Mouse (Mus musculus): Measurements from ENCODE around the gene Atp13a2. TPM values are rescaled to one million over a fixed set of nuclear protein-coding genes. Genes with fewer than 3 reads are reported as not detected.

Gene Atp13a2
- polyA plus RNA-seq, 1 experiment from 2014 or later: 79.9 TPM

- ATAC-seq (no peak), DNase-seq (ENCODE audit: low spot score) (no peak)
- H3K9ac ChIP-seq (ENCODE audit: low read length): no peak overlapping the region
- H3K27ac ChIP-seq (ENCODE audit: low read depth, low read length): no peak overlapping the region
- H3K4me2 ChIP-seq (ENCODE audit: low read length): no peak overlapping the region
- H3K4me3 ChIP-seq (ENCODE audit: low read depth, low read length): no peak overlapping the region
- H3K9me3 ChIP-seq (replicated peaks; ENCODE audit: control insufficient read depth, low read length): no peaks in the 10 kb centered on the region
- 79% methylated on average over 10 of the region's 10 CpGs for WGBS
- no peaks in the 10 kb centered on the region for H3K36me3 ChIP-seq (ENCODE audit: control insufficient read depth, insufficient read depth, low read length)
- peaks cover 15% of the 10 kb centered on the region for H3K4me1 ChIP-seq (ENCODE audit: control insufficient read depth, insufficient read depth, low read length)
- no peaks in the 10 kb centered on the region for H3K27me3 ChIP-seq (replicated peaks; ENCODE audit: control insufficient read depth, insufficient read depth, low read length)
Observed at GRCm38 (mm10) chr4:140959715-140960479, 26.8 kb upstream of the Atp13a2 start.

GRCm38 (mm10) chr4:140960781-140961466, 25.7 kb upstream of the Atp13a2 start, which contains the start of gene Sdhb:
TSS of gene Sdhb (plus strand) at chr4:140961203.
- Histone ChIP-seq H3K36me3 (ENCODE audit: control insufficient read depth, insufficient read depth, low read length) (no peaks in the 10 kb centered on the region), H3K27ac (ENCODE audit: low read depth, low read length) (peak within 1 kb of the TSS; percentile 28), H3K4me2 (ENCODE audit: low read length) (peak within 1 kb of the TSS; percentile 98), H3K27me3 (replicated peaks; ENCODE audit: control insufficient read depth, insufficient read depth, low read length) (no peaks in the 10 kb centered on the region), H3K9me3 (replicated peaks; ENCODE audit: control insufficient read depth, low read length) (no peaks in the 10 kb centered on the region), H3K4me3 (ENCODE audit: low read depth, low read length) (peak within 1 kb of the TSS; percentile 59), H3K4me1 (ENCODE audit: control insufficient read depth, insufficient read depth, low read length) (peaks cover 15% of the 10 kb centered on the region), H3K9ac (ENCODE audit: low read length) (peak within 1 kb of the TSS; percentile 74)
- 2% methylated on average over 37 of the region's 37 CpGs for WGBS
- ATAC-seq (peak; percentile 95), DNase-seq (ENCODE audit: low spot score) (peak; percentile 99)

- peaks cover 15% of the 10 kb centered on the region for H3K4me1 ChIP-seq (ENCODE audit: control insufficient read depth, insufficient read depth, low read length)
- H3K9me3 ChIP-seq (replicated peaks; ENCODE audit: control insufficient read depth, low read length): no peaks in the 10 kb centered on the region
- no peak for ATAC-seq
- peak overlapping the region; percentile 59 for H3K4me3 ChIP-seq (ENCODE audit: low read depth, low read length)
- peak overlapping the region; percentile 74 for H3K9ac ChIP-seq (ENCODE audit: low read length)
- H3K27me3 ChIP-seq (replicated peaks; ENCODE audit: control insufficient read depth, insufficient read depth, low read length): no peaks in the 10 kb centered on the region
- peak overlapping the region; percentile 98 for H3K4me2 ChIP-seq (ENCODE audit: low read length)
- peaks cover 4% of the 10 kb centered on the region for H3K36me3 ChIP-seq (ENCODE audit: control insufficient read depth, insufficient read depth, low read length)
- DNase-seq (ENCODE audit: low spot score): peak; percentile 23
- 1% methylated on average over 38 of the region's 38 CpGs for WGBS
- H3K27ac ChIP-seq (ENCODE audit: low read depth, low read length): peak overlapping the region; percentile 28
Observed at GRCm38 (mm10) chr4:140961467-140962206, 25.0 kb upstream of the Atp13a2 start.

GRCm38 (mm10) chr4:140962207-140962909, 24.3 kb upstream of the Atp13a2 start:
- 72% methylated on average over 8 of the region's 8 CpGs for WGBS
- DNase-seq (ENCODE audit: low spot score) (no peak), ATAC-seq (no peak)
- Histone ChIP-seq H3K36me3 (ENCODE audit: control insufficient read depth, insufficient read depth, low read length) (peaks cover 12% of the 10 kb centered on the region), H3K27ac (ENCODE audit: low read depth, low read length) (no peak overlapping the region), H3K4me2 (ENCODE audit: low read length) (peak overlapping the region; percentile 98), H3K9ac (ENCODE audit: low read length) (peak overlapping the region; percentile 74), H3K9me3 (replicated peaks; ENCODE audit: control insufficient read depth, low read length) (no peaks in the 10 kb centered on the region), H3K27me3 (replicated peaks; ENCODE audit: control insufficient read depth, insufficient read depth, low read length) (no peaks in the 10 kb centered on the region), H3K4me3 (ENCODE audit: low read depth, low read length) (peak overlapping the region; percentile 59), H3K4me1 (ENCODE audit: control insufficient read depth, insufficient read depth, low read length) (peaks cover 15% of the 10 kb centered on the region)

GRCm38 (mm10) chr4:140962950-140963349, 23.7 kb upstream of the Atp13a2 start:
- no peaks in the 10 kb centered on the region for H3K27me3 ChIP-seq (replicated peaks; ENCODE audit: control insufficient read depth, insufficient read depth, low read length)
- WGBS: 41% methylated on average over 5 of the region's 5 CpGs
- H3K9me3 ChIP-seq (replicated peaks; ENCODE audit: control insufficient read depth, low read length): no peaks in the 10 kb centered on the region
- H3K4me3 ChIP-seq (ENCODE audit: low read depth, low read length): 0 out of 2 replicates have a peak overlapping the region, but pooled peaks have one; percentile 59
- peak overlapping the region; percentile 74; the same call in 1 of the 2 replicates for H3K9ac ChIP-seq (ENCODE audit: low read length)
- H3K27ac ChIP-seq (ENCODE audit: low read depth, low read length): no peak overlapping the region
- H3K36me3 ChIP-seq (ENCODE audit: control insufficient read depth, insufficient read depth, low read length): peaks cover 18% of the 10 kb centered on the region
- no peak for DNase-seq (ENCODE audit: low spot score)
- ATAC-seq: no peak
- H3K4me2 ChIP-seq (ENCODE audit: low read length): no peak overlapping the region
- H3K4me1 ChIP-seq (ENCODE audit: control insufficient read depth, insufficient read depth, low read length): peaks cover 15% of the 10 kb centered on the region

GRCm38 (mm10) chr4:140963941-140964597, 22.6 kb upstream of the Atp13a2 start:
- Histone ChIP-seq H3K9me3 (replicated peaks; ENCODE audit: control insufficient read depth, low read length) (no peaks in the 10 kb centered on the region), H3K27me3 (replicated peaks; ENCODE audit: control insufficient read depth, insufficient read depth, low read length) (no peaks in the 10 kb centered on the region), H3K36me3 (ENCODE audit: control insufficient read depth, insufficient read depth, low read length) (peaks cover 21% of the 10 kb centered on the region), H3K4me2 (ENCODE audit: low read length) (no peak overlapping the region), H3K27ac (ENCODE audit: low read depth, low read length) (no peak overlapping the region), H3K9ac (ENCODE audit: low read length) (peak overlapping the region; percentile 21; the same call in 1 of the 2 replicates), H3K4me1 (ENCODE audit: control insufficient read depth, insufficient read depth, low read length) (peaks cover 15% of the 10 kb centered on the region), H3K4me3 (ENCODE audit: low read depth, low read length) (no peak overlapping the region)
- 82% methylated on average over 9 of the region's 9 CpGs for WGBS
- DNase-seq (ENCODE audit: low spot score) (no peak), ATAC-seq (no peak)

- DNase-seq (ENCODE audit: low spot score) (peak; percentile 89), ATAC-seq (peak; percentile 13; the same call in 1 of the 2 replicates)
- Histone ChIP-seq H3K27ac (ENCODE audit: low read depth, low read length) (no peak overlapping the region), H3K4me1 (ENCODE audit: control insufficient read depth, insufficient read depth, low read length) (peaks cover 15% of the 10 kb centered on the region), H3K27me3 (replicated peaks; ENCODE audit: control insufficient read depth, insufficient read depth, low read length) (no peaks in the 10 kb centered on the region), H3K36me3 (ENCODE audit: control insufficient read depth, insufficient read depth, low read length) (peaks cover 27% of the 10 kb centered on the region), H3K4me3 (ENCODE audit: low read depth, low read length) (no peak overlapping the region), H3K4me2 (ENCODE audit: low read length) (no peak overlapping the region), H3K9ac (ENCODE audit: low read length) (0 out of 2 replicates have a peak overlapping the region, but pooled peaks have one; percentile 7), H3K9me3 (replicated peaks; ENCODE audit: control insufficient read depth, low read length) (no peaks in the 10 kb centered on the region)
- 9% methylated on average over 7 of the region's 7 CpGs for WGBS
Observed at GRCm38 (mm10) chr4:140964620-140965019, 22.1 kb upstream of the Atp13a2 start.

Data from forebrain, embryonic 14.5 days (tissue).